Mouse (Mus musculus): ENCODE data around the gene Agmat.

DNA sequence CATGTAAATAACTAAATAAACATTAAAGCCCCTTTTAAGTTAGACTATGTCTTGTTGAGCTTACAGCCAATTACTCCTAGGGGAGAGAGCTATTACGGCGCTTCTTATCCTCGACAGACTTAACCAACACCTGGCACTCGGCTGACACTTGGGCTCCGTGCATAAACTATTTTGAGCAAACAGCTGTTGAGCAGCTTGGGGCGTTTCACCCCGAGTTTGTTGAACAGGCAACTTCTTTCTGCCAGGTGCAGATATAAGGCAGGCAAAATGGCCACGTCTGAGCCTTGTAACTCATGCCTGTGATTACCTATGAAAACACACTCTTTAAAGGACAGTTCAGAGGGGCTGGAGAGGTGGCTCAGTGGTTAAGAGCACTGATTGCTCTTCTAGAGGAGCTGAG, 8.5 kb upstream of the Agmat start:
- TF ChIP-seq EP300 (IDR thresholded peaks at IDR 0.05; ENCODE audit: low read depth) (no peak), CTCF (IDR thresholded peaks at IDR 0.05; ENCODE audit: low read depth) (no peak)
